Mouse (Mus musculus) forebrain, embryonic 14.5 days (tissue): ENCODE results near the gene Trip10. TPM values are rescaled to one million over a fixed set of nuclear protein-coding genes. Genes with fewer than 3 reads are reported as not detected.

ENCODE experiments used
- ATAC-seq: fragments of 200-750 bp; cut with Nextera tagmentation; 2 replicates; pipeline ENCODE4 v1.8.0; 2017; ENCODE audit warnings: mild to moderate bottlenecking, moderate library complexity
- DNase-seq: peaks from one replicate; pipeline ENCODE4 v3.0.0-alpha.2; 2015; ENCODE audit warnings: low spot score
- H3K27ac ChIP-seq: fragments of 300-500 bp; sonication (generic); 2 replicates; pipeline ENCODE4 v1.5.1; 2014; ENCODE audit warnings: low read depth, mild to moderate bottlenecking, control low read depth, low read length, moderate library complexity
- H3K27me3 ChIP-seq: fragments of 300-500 bp; sonication (generic); replicated peaks from 2 replicates; pipeline ENCODE4 v1.6.1; 2014; ENCODE audit warnings: low read length, control low read depth, mixed read lengths; ENCODE audit not compliant: control insufficient read depth, insufficient read depth
- H3K36me3 ChIP-seq: fragments of 300-500 bp; sonication (generic); 2 replicates; pipeline ENCODE4 v1.6.1; 2014; ENCODE audit warnings: low read length, control low read depth; ENCODE audit not compliant: control insufficient read depth, insufficient read depth
- H3K4me1 ChIP-seq: fragments of 300-500 bp; sonication (generic); 2 replicates; pipeline ENCODE4 v1.6.1; 2014; ENCODE audit warnings: antibody characterized with exemption, low read length, control low read depth; ENCODE audit not compliant: control insufficient read depth, insufficient read depth
- H3K4me2 ChIP-seq: fragments of 300-500 bp; sonication (generic); 2 replicates; pipeline ENCODE4 v1.6.1; 2014; ENCODE audit warnings: mild to moderate bottlenecking, control low read depth, low read length
- H3K4me3 ChIP-seq: fragments of 300-500 bp; sonication (generic); 2 replicates; pipeline ENCODE4 v1.5.1; 2014; ENCODE audit warnings: low read depth, low read length, control low read depth
- H3K9ac ChIP-seq: fragments of 300-500 bp; sonication (generic); 2 replicates; pipeline ENCODE4 v1.6.1; 2014; ENCODE audit warnings: mild to moderate bottlenecking, low read length, control low read depth, moderate library complexity
- H3K9me3 ChIP-seq: fragments of 300-500 bp; sonication (generic); replicated peaks from 2 replicates; pipeline ENCODE4 v1.6.1; 2016; ENCODE audit warnings: low read length, control low read depth, mixed read lengths; ENCODE audit not compliant: control insufficient read depth
- WGBS: fragments of 180-500 bp; shearing (Covaris S2); extraction: QIAGEN DNeasy Blood & Tissue Kit; methylation state at CpG from one replicate; pipeline ENCODE4 v1.1.7; 2014; 5-methylcytosine and 5-hydroxymethylcytosine counted together
- polyA plus RNA-seq: library from polyadenylated mRNA; unstranded; fragments of >200 nt; fragmentation: Nextera tagmentation; extraction: Ambion mirVana; gene quantifications from 2 replicates; pipeline ENCODE4 v1.2.1, GENCODE M21; 2014

Trip10 gene
- polyA plus RNA-seq, 1 experiment from 2014 or later, result 10.4 TPM

DNA sequence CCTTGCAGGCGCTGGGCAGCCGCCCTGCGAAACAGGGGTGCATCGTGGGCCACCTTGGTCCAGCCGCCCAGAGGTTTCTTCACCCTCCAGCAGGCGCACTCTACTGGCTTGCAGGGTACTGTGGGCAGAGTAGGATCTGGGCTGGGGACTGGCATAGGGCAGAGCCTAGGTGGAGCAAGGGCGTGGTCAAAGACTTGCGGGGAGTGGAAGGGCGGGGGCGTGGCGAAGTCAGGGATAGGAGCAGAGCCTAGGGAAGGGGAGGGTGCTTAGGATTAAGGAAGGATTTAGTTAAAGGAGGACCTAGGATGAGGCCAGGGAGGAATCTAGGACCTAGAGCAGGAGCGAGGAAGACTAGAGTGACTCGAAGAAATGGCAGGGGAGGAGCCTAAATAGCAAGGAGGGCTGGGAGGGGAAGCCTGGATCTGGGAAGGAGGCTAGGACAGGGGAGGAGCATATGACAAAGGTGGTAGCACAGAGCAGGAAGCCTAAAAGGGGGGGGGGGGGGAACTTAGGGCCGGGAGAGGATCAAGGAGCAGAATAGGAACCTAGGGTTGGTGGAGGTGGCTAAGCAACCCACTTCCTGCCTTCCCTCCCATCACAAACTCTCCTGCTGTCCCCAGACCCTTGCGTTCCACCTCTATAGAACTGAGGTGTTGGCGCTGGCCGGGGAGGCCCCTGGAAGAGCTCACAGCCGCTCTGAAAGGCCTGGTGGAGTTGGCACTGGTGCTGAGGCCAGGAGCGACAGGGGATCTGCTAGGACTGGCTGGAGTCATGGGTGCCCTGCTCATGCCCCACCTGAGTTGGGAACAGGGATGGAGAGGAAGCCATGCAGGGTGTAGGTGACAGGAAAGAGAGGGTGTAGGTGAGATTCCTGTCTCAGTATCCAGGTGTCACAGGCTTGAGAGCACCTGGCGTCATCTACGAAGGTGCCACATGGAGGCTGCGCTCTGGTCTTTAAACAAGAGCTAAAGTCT lies 16.0 kb downstream of the Trip10 start:
- Histone ChIP-seq H3K27me3 (no peaks in the 10 kb centered on the region), H3K9me3 (no peaks in the 10 kb centered on the region), H3K4me3 (no peak overlapping the region), H3K4me2 (no peak overlapping the region), H3K36me3 (peaks cover 9% of the 10 kb centered on the region), H3K4me1 (no peaks in the 10 kb centered on the region), H3K27ac (no peak overlapping the region), H3K9ac (no peak overlapping the region)
- DNase-seq (no peak), ATAC-seq (peak; percentile 46; the same call in 1 of the 2 replicates)
- WGBS, result 24% methylated on average over 21 of the region's 22 CpGs

DNA sequence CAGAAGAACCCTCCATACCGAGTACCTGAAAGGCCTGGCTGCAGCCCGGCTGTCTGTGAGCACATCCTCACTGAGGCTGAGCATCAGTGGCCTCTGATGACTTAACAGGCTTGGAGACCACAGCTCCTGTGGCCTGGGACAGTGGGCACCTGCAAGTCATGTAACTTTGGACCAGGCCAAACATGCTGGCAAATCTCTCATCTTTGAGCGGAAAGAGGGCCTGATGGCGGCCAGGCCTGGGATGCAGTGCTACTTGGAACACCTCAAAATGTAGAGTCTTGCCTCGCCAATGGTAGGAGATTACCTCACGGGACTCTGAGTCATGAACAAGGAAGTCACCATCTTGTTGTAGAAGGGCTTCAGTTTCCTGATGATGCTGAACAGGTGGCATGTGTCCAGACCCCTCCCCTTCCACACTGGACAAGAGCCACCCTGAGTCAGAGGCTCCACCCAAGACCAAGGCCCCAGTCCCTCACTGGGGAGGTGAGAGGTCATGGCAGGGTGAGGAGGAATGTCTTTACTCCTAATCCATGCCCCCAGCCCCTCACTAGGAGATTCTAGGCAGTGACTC lies 18.4 kb downstream of the Trip10 start:
- ATAC-seq (no peak), DNase-seq (no peak)
- Histone ChIP-seq H3K4me1 (no peaks in the 10 kb centered on the region), H3K4me2 (no peak overlapping the region), H3K9ac (no peak overlapping the region), H3K4me3 (no peak overlapping the region), H3K36me3 (peaks cover 3% of the 10 kb centered on the region), H3K9me3 (no peaks in the 10 kb centered on the region), H3K27me3 (no peaks in the 10 kb centered on the region), H3K27ac (no peak overlapping the region)
- 90% methylated on average over 6 of the region's 6 CpGs for WGBS

DNA sequence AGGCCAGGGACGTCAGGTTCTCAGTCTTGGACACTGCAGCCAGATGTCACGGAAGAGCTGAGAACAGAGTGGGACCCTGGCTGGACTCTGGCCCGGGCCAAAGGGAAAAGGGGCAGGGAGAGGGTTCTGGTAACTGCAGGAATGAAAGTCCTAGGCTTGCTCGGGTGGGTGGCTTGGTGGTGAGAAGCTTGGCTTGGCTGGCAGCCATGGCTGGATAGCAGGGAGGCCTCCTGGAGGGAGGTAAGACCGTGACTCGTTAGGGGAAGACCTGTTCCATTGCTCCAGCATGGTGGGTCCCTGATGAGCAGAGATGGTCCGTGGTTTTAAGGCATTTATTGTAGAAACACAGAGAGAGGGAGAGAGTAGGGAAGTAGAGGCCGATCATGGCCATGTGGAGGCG lies 22.0 kb downstream of the Trip10 start:
- DNase-seq (no peak), ATAC-seq (no peak)
- 63% methylated on average over 9 of the region's 9 CpGs for WGBS

DNA sequence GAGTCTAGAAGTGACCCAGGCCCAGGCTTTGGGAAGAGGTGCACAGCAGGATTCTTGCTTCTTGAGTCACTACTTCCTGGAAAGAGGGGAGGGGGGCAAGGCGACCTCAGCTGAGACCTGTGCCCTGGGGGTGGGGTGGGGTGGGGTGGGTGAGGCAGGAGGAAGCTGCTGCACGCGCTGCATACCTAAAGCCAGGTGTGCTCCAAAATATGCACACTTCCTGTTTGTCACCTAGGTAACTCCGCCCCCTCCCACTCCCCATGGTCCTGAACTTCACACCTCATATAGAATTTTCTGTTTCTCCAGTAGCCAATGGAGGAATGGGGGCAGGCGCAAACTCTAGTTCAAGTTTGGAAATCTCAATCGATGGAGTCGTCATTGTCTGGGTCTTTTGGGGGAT lies 24.6 kb downstream of the Trip10 start:
- no peak overlapping the region for H3K4me2 ChIP-seq
- no peaks in the 10 kb centered on the region for H3K36me3 ChIP-seq
- peaks cover 24% of the 10 kb centered on the region for H3K27me3 ChIP-seq
- no peak overlapping the region for H3K9ac ChIP-seq
- no peaks in the 10 kb centered on the region for H3K9me3 ChIP-seq
- no peak for ATAC-seq
- H3K4me3 ChIP-seq, result no peak overlapping the region
- 44% methylated on average over 7 of the region's 7 CpGs for WGBS
- no peak overlapping the region for H3K27ac ChIP-seq
- no peak for DNase-seq
- H3K4me1 ChIP-seq, result peaks cover 10% of the 10 kb centered on the region; the same call in 1 of the 2 replicates

More for the DNA sequence above, 22.0 kb downstream of the Trip10 start:
- H3K4me2 ChIP-seq, result no peak overlapping the region
- H3K4me1 ChIP-seq, result peaks cover 8% of the 10 kb centered on the region; the same call in 1 of the 2 replicates
- H3K27me3 ChIP-seq, result peaks cover 24% of the 10 kb centered on the region
- H3K36me3 ChIP-seq, result no peaks in the 10 kb centered on the region
- no peak overlapping the region for H3K9ac ChIP-seq
- H3K9me3 ChIP-seq, result no peaks in the 10 kb centered on the region
- H3K27ac ChIP-seq, result no peak overlapping the region
- no peak overlapping the region for H3K4me3 ChIP-seq

DNA sequence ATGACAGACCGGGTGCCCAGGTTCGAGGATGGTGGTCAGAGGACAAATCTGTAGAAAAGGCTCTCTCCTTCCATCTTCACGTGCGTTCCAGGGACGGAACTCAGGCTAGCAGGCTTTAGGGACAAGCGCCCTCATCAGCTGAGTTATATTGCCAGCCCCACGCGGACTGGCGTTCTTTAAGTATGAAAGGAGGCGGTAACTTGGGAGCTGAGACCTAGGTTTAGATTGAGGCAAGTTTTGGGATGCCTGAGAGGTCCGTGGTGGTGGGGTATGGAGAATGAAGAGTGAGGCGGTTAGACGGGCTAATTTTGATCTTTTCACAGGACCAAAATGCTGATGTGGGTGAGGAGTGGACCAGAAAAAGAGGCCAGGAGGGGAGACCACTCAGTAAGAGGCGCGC lies 25.4 kb downstream of the Trip10 start:
- Histone ChIP-seq H3K36me3 (no peaks in the 10 kb centered on the region), H3K27me3 (peaks cover 24% of the 10 kb centered on the region), H3K4me1 (peaks cover 10% of the 10 kb centered on the region; the same call in 1 of the 2 replicates), H3K4me2 (peak overlapping the region; percentile 60), H3K27ac (no peak overlapping the region), H3K9ac (peak overlapping the region; percentile 41), H3K4me3 (peak overlapping the region; percentile 41), H3K9me3 (no peaks in the 10 kb centered on the region)
- 5% methylated on average over 15 of the region's 15 CpGs for WGBS
- DNase-seq (no peak), ATAC-seq (no peak)

DNA sequence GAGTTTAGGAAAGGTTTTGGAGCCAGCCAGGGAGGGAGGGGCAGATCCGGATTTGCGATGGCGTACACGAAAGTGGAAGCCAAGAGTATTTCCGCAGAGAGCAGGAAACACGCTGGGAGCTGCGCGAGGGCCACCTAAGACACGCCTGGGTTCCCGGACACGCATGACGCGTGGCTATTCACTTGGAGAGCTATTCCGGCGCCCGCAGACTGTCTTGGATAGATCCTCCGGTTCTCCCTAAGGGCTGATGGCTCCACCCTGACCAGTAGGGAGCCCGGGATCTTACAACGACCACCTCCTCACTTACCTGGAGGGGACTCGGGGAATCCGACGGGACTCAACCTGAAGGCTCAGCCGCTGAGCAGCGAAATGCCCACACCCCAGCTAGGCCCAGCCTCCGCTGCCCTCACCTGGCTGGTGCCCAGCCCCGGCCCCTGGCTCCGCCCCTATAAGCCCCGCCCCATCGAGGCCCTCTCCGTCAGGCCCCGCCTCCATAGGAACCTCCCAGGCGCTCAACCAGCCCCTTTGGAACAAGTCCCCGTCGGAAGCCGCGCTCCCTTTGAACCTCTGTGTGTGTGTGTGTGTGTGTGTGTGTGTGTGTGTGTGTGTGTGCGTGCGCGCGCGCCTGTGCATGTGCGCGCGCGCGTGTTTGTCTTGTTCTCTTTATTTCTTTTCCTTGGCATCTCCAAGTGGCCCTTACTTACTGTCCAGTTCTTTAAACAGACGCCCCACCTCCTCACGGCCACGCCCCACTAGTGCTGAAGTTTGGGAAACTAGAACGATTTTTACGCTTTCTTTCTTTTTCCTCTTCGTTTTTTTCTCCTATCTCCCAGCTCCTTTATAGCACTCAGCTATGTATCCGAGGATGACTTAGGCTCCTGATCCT lies 26.1 kb downstream of the Trip10 start:
- H3K27me3 ChIP-seq, result peaks cover 24% of the 10 kb centered on the region
- 1% methylated on average over 39 of the region's 53 CpGs for WGBS
- H3K4me3 ChIP-seq, result peak overlapping the region; percentile 41
- no peaks in the 10 kb centered on the region for H3K9me3 ChIP-seq
- H3K9ac ChIP-seq, result peak overlapping the region; percentile 41
- peaks cover 10% of the 10 kb centered on the region; the same call in 1 of the 2 replicates for H3K4me1 ChIP-seq
- H3K27ac ChIP-seq, result no peak overlapping the region
- ATAC-seq (peak; percentile 76), DNase-seq (peak; percentile 78)
- peak overlapping the region; percentile 60 for H3K4me2 ChIP-seq
- H3K36me3 ChIP-seq, result no peaks in the 10 kb centered on the region

DNA sequence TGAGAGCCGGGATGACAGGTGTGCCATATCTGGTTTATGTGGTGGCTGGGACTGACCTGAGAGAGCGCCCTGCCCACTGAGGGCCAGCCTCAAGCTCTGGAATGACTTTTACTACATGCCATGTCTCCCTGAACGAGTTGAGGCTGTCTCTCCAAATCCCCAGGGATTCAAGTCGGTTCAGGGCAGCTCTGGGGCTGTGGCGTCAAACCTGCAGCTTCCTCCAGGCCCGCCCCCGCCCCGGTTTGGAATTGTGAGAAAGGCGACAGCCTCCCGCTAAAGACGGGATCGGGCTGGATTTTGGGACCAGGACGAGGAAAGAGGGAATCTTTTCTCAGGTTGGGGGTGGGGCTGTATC lies 26.7 kb downstream of the Trip10 start:
- peak; percentile 30 for ATAC-seq
- H3K9ac ChIP-seq, result peak overlapping the region; percentile 58
- H3K27me3 ChIP-seq, result peaks cover 24% of the 10 kb centered on the region
- DNase-seq, result no peak
- peak overlapping the region; percentile 60 for H3K4me2 ChIP-seq
- peak overlapping the region; percentile 41 for H3K4me3 ChIP-seq
- H3K27ac ChIP-seq, result no peak overlapping the region
- H3K9me3 ChIP-seq, result no peaks in the 10 kb centered on the region
- no peaks in the 10 kb centered on the region for H3K36me3 ChIP-seq
- peaks cover 10% of the 10 kb centered on the region; the same call in 1 of the 2 replicates for H3K4me1 ChIP-seq
- 3% methylated on average over 13 of the region's 13 CpGs for WGBS

DNA sequence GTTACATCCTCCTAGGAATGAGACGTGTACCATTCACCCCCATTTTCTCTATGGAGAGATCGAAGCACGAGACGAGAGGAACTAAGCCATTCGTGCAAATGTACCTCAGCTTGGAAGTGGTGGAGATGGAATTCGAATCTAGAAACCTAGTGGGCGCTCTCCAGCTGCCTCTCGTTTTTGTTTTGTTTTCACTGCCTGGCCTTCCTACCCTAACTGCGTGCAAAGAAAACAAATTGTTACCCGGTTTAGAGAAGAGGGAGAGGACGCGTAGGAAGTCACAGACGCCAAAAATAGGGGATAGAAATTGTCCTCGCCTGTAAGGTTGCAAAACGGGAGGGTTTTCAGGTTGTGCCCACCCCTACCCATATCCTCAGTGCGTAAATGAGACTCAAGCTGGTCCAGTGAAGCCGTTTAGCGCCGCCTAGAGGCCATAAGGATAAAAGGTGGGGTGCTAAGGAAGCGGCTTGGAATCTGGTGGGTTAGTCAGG lies 27.4 kb downstream of the Trip10 start:
- Histone ChIP-seq H3K27ac (no peak overlapping the region), H3K9ac (peak overlapping the region; percentile 58), H3K4me2 (peak overlapping the region; percentile 60), H3K4me3 (peak overlapping the region; percentile 41), H3K27me3 (peaks cover 24% of the 10 kb centered on the region), H3K9me3 (no peaks in the 10 kb centered on the region), H3K36me3 (no peaks in the 10 kb centered on the region), H3K4me1 (peaks cover 10% of the 10 kb centered on the region; the same call in 1 of the 2 replicates)
- 0% methylated on average over 20 of the region's 20 CpGs for WGBS
- DNase-seq (peak; percentile 92), ATAC-seq (peak; percentile 75)
